Mouse (Mus musculus) liver, embryonic 14.5 days (tissue): Measurements from ENCODE around the gene Apool. TPM values are rescaled to one million over a fixed set of nuclear protein-coding genes. Genes with fewer than 3 reads are reported as not detected.

Experiments
- ATAC-seq: fragments of 200-750 bp; cut with Nextera tagmentation; 2 replicates; pipeline ENCODE4 v1.8.0; 2017; ENCODE audit warnings: moderate number of reproducible peaks, mild to moderate bottlenecking, moderate library complexity; ENCODE audit not compliant: insufficient read depth
- DNase-seq, 3 experiments: peaks; one replicate each; pipeline ENCODE4 v3.0.0-alpha.2; 2012 to 2013; ENCODE audit warnings: low read depth in 3 of 3, low spot score in 3 of 3
- H3K27ac ChIP-seq: fragments of 300-500 bp; sonication (generic); 2 replicates; pipeline ENCODE4 v1.5.1; 2014; ENCODE audit warnings: moderate library complexity, mild to moderate bottlenecking, control low read depth, inconsistent platforms
- H3K27me3 ChIP-seq: fragments of 300-500 bp; sonication (generic); 2 replicates; pipeline ENCODE4 v1.6.1; 2014; ENCODE audit warnings: mild to moderate bottlenecking, low read length, moderate library complexity; ENCODE audit not compliant: control insufficient read depth, insufficient read depth
- H3K36me3 ChIP-seq: fragments of 300-500 bp; sonication (generic); replicated peaks from 2 replicates; pipeline ENCODE4 v1.6.1; 2014; ENCODE audit warnings: low read depth; ENCODE audit not compliant: control insufficient read depth, insufficient read depth
- H3K4me1 ChIP-seq, 2 experiments: fragments of 200-500 bp in 1 of 2; fragments of 300-500 bp in 1 of 2; sonication (generic) in 1 of 2; replicated peaks; 2 replicates each; pipeline ENCODE4 v1.6.1; 2012 to 2014; ENCODE audit warnings: antibody characterized with exemption in 1 of 2, inconsistent platforms in 1 of 2, low read length in 1 of 2; ENCODE audit not compliant: control insufficient read depth in 2 of 2, insufficient read depth in 2 of 2
- H3K4me2 ChIP-seq: fragments of 300-500 bp; sonication (generic); 2 replicates; pipeline ENCODE4 v1.6.1; 2014; ENCODE audit warnings: low read depth, mild to moderate bottlenecking, control low read depth, moderate library complexity
- H3K4me3 ChIP-seq, 2 experiments: fragments of 200-500 bp in 1 of 2; fragments of 300-500 bp in 1 of 2; sonication (generic) in 1 of 2; 2 replicates each; pipeline ENCODE4 v1.5.1; 2012 to 2014; ENCODE audit warnings: low read depth in 2 of 2, low read length in 2 of 2, mild to moderate bottlenecking in 2 of 2, control low read depth in 1 of 2, inconsistent platforms in 1 of 2, moderate library complexity in 1 of 2; ENCODE audit not compliant: insufficient read depth in 1 of 2
- H3K9ac ChIP-seq: fragments of 300-500 bp; sonication (generic); replicated peaks from 2 replicates; pipeline ENCODE4 v1.6.1; 2014; ENCODE audit warnings: mild to moderate bottlenecking, control low read depth, moderate library complexity
- H3K9me3 ChIP-seq: fragments of 300-500 bp; sonication (generic); 2 replicates; pipeline ENCODE4 v1.6.1; 2016; ENCODE audit warnings: low read length, mixed read lengths; ENCODE audit not compliant: control insufficient read depth
- CTCF ChIP-seq: IDR thresholded peaks from 2 replicates; pipeline ENCODE4 v1.5.1; 2016; ENCODE audit warnings: antibody characterized with exemption, low read depth, control low read depth
- EP300 ChIP-seq: IDR thresholded peaks from 2 replicates; pipeline ENCODE4 v1.6.1; 2016; ENCODE audit warnings: antibody characterized with exemption, low read depth
- WGBS: fragments of 180-500 bp; shearing (Covaris S2); extraction: QIAGEN DNeasy Blood & Tissue Kit; methylation state at CpG from one replicate; pipeline ENCODE4 v1.1.7; 2014; ENCODE audit not compliant: insufficient replicate concordance; 5-methylcytosine and 5-hydroxymethylcytosine counted together
- polyA plus RNA-seq, 2 experiments: library from polyadenylated mRNA; depleted of rRNA in 1 of 2; stranded (reverse) in 1 of 2; unstranded in 1 of 2; fragments of >200 nt; fragmentation: Nextera tagmentation in 1 of 2; extraction: Ambion mirVana in 1 of 2; gene quantifications; 2 replicates each; pipeline versions ENCODE4 v1.2.1 to v1.2.3; 2012 to 2014

Apool gene
- polyA plus RNA-seq, 2 experiments: 7.8 to 22.7 TPM

DNA sequence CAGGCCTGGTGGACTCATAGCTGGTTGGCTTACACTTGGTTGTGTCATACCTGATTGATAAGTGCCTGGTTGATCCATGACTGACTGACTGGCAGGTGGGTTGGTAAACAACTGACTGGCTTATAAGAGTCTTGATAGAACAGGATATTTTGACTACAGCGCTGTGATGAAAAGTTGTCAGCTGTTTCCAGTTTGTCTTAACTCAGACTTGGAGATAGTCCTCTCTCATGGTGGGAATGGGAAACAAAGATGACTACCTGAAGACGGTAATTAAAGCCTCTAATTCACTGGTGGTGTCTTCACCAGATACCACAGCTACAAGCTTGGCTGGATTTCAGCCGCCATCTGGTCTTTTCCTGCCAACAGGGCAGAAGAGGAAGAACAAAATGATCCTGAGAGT, 95.5 kb downstream of the Apool start, which contains the start of gene Satl1:
TSS of gene Satl1 (minus strand) at position 101 of the 400 bp plus-strand sequence.
- H3K36me3 ChIP-seq: no peaks in the 10 kb centered on the region
- DNase-seq (no peak), ATAC-seq (no peak)
- H3K4me2 ChIP-seq: no peak within 1 kb of the TSS
- no peaks in the 10 kb centered on the region for H3K4me1 ChIP-seq
- no peaks in the 10 kb centered on the region for H3K27me3 ChIP-seq
- no peak within 1 kb of the TSS for H3K9ac ChIP-seq
- WGBS: 74% methylated on average over 3 of the region's 3 CpGs
- no peak for TF ChIP-seq EP300
- TF ChIP-seq CTCF: no peak
- no peaks in the 10 kb centered on the region for H3K9me3 ChIP-seq
- H3K27ac ChIP-seq: no peak within 1 kb of the TSS
- H3K4me3 ChIP-seq: no peak within 1 kb of the TSS

DNA sequence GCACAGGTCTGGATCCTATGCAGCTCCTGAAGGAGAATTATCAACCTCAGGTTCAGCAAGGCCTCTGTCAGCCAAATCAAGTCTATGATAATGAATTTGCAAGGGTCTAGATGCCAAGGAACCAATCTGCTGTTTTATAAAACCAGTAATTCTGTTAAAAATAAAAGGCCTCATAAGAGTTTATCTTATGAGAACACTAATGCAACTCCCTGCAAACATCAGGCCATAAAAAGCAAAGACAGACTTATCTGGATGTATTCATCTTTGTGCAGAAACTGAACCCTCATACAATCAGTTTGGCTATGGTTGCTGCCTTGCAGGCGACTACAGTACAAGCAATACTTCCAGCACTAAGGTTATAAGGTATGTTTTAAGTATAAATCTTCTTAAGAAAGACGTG, 101.2 kb downstream of the Apool start:
- H3K4me1 ChIP-seq: no peaks in the 10 kb centered on the region
- H3K27ac ChIP-seq: no peak overlapping the region
- H3K36me3 ChIP-seq: no peaks in the 10 kb centered on the region
- DNase-seq (no peak), ATAC-seq (no peak)
- H3K4me3 ChIP-seq: no peak overlapping the region
- H3K9me3 ChIP-seq: no peaks in the 10 kb centered on the region
- WGBS: 34% methylated on average over 2 of the region's 2 CpGs
- no peak overlapping the region for H3K4me2 ChIP-seq
- H3K27me3 ChIP-seq: no peaks in the 10 kb centered on the region
- no peak overlapping the region for H3K9ac ChIP-seq
- TF ChIP-seq CTCF: no peak
- TF ChIP-seq EP300: no peak

Other genes with a start within 250 kb of the Apool start
- 0.04 TPM in 1 of 2 replicates, not detected in the other for gene 4933403O08Rik, start 72.3 kb upstream of the Apool start, polyA plus RNA-seq (2012; rRNA removed)
- gene 4933403O08Rik, start 72.3 kb upstream of the Apool start, polyA plus RNA-seq (2014; fragmentation: Nextera tagmentation; extraction: Ambion mirVana): 0.19 TPM in 1 of 2 replicates, not detected in the other
- not detected in 2 replicates for gene Satl1, start 95.4 kb downstream of the Apool start, polyA plus RNA-seq (2012; rRNA removed)
- not detected in 2 replicates for gene Satl1, start 95.4 kb downstream of the Apool start, polyA plus RNA-seq (2014; fragmentation: Nextera tagmentation; extraction: Ambion mirVana)
- gene 2010106E10Rik, start 183.9 kb downstream of the Apool start, polyA plus RNA-seq (2012; rRNA removed): not detected in 2 replicates
- not detected in 2 replicates for gene 2010106E10Rik, start 183.9 kb downstream of the Apool start, polyA plus RNA-seq (2014; fragmentation: Nextera tagmentation; extraction: Ambion mirVana)